Mouse (Mus musculus) urinary bladder, postnatal 10 days (tissue): Measurements from ENCODE around the gene Adh1.

Experiments used
- DNase-seq: peaks from one replicate; pipeline ENCODE4 v3.0.0; 2022; ENCODE audit warnings: low spot score

The Adh1 gene

DNA sequence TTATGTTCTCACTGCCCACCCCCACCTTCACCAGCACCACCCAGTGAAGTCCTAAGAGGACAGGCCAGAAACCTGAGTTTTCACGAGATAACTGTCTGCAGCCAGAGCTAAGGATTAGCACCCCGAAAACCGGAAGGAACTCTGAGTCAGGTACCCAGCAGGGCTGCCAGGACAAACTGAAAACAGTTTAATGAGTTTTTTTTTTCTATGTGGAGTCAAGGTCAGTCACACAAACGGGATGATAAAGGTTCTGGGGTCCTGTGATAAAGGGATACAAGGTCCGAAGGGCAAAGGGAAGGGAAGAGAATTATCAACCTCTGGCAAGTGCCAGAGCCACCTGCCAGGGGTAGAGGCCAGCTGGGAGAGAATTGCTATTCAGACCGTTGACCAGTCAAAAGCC is 19.4 kb upstream of the Adh1 start:
- DNase-seq, result no peak

DNA sequence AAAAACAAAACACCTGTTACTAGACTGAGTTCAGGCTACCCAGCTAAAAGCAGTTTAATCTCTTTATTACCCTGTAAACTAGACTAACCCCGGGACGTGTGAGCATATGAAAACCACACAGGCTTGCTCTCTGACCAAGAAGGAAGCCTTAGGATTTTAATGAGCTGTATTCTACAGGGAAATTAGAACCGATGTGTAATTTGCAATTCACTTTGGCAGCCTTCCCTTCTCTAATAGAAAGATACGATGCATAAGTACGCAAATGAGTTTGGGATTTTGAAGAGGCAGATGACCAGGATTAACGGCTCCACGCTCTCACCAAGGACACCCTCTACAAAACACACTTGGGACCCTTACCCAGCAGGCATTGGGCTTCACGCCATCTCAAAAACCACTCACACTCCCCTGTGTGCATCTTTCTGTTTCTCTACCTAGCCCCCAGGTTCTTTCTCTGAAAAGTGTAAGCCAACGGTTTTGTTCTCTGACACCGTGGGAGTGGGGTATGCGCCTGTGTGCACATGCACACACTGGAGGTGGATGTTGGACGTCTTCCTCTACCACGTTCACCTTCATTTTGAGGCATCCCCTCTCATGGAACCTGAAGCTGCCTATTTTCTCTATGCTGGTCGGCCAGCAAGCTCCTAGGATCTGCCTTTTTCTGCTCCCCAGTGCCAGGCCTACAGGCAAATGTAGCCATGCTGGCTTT is 18.6 kb upstream of the Adh1 start:
- no peak for DNase-seq

GRCm38 (mm10) chr3:138242933-138243332 is 17.9 kb upstream of the Adh1 start:
- DNase-seq, result no peak

- no peak for DNase-seq
These were observed 16.4 kb upstream of the Adh1 start for GRCm38 (mm10) chr3:138244338-138244874.

- DNase-seq, result no peak
These were observed 14.2 kb upstream of the Adh1 start for GRCm38 (mm10) chr3:138246511-138247020.

- no peak for DNase-seq
These were observed 13.6 kb upstream of the Adh1 start for GRCm38 (mm10) chr3:138247241-138247640.

DNA sequence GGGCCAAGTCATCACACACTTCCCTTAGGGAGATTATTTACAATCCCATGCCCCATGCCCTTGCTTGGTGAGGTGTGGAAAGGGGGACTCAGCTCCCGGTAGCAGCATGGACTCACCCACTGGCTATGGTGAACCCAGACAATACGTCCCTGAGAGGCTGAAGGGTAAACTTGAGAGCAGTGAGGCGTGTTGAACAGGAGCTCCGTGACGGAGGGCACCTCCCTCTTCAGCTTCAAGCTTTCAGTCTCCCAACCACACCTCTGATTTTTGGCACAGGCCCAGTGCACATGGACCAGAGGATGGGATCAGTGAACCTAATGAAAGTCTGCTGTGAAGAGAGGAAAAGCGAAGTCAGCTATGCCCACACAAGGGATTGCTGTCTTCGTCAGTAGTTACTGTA is 12.8 kb upstream of the Adh1 start:
- DNase-seq, result no peak

- no peak for DNase-seq
These were observed 12.0 kb upstream of the Adh1 start for GRCm38 (mm10) chr3:138248746-138249145.

GRCm38 (mm10) chr3:138251156-138251555 is 9.6 kb upstream of the Adh1 start:
- DNase-seq, result no peak

DNA sequence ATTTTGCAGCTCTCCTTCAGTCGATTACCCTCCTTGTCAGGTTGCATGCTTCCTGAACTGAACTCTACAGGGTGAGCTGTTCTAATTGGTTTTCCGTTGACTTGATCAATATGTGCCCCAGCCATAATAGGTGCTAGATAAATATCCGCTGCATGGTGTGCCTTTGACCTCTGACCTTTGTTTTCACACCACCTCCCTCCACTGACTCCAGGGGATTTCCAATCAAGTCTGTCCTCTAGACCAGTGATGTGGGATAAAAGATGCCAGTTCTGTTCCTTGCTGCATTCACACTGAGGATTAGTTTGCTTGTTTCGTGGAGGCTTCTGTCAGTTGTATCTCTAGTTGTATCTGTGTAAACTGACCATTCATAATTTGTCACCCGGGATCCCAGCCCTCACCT is 6.6 kb upstream of the Adh1 start:
- no peak for DNase-seq

DNA sequence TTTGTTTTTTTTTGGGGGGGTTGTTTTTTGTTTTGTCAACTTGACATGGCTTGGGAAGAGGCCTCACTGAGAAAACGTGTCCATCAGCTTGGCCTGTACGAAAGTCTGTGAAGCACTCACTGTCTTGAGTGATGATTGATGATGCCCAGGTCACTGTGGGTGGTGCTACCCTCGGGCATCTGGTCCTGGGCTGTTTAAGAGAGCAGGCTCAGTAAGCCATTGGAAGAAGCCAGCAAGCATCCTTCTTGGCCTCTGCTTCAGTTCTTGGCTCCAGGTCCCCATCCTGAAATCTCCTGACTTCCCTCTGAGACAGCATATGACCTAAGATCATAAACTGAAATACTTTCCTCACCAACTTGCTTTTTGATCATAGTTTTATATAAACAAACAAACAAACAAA is 5.4 kb upstream of the Adh1 start:
- DNase-seq, result no peak

DNA sequence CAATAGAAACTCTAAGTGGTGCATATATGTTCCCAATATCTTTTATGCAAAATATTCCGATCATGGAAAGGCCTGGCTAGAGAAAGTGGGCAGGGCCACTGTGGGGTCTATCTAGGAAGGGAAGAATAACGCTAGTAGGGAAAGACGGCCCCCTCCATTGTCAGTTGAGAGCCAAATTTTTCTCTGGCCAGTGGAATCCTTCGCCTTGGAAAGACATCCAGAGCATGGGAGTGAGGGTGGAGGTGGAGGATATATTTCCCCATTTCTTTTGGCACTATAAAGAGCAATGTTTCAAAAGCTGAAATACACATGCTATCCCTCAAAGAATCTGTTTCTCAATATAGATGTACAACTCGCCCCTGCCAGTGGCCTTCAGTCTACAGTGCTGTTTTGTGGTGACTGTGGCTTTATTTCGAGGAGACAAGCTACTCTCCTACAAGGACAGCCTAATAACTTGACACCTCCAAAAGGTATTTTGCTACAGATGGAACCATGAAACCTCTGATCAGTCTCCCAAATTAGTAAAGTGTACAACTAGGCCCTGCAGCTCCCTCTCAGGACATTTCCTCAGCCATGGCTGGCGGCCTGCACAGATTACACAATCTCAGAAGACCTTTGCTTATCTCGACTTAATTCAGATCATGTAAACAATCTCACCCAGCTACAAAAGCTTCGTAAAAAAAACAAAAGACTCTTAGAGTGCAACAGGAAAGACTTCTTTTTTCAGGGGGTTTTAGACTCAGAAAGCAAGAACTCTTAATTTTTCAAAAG is 4.8 kb upstream of the Adh1 start:
- DNase-seq, result no peak

DNA sequence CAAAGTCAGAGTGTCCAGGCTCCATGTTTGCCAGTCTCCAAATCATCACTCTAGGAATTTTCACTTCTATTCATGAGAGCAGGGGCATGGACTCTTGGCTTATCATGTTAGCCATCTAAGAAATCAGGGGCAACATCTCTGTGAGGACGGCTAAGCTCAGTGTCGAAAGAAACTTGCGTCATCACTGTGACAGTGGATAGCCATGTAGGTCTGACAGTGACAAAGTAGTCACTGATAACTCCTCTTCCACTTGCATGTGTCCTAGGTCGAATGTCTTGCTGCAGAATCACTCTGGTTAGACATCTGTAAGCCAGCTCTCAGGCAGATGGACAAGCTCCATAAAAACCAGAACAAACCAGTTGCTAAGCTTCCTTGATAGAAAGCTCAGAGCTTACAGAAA is 1.8 kb downstream of the Adh1 start:
- no peak for DNase-seq

GRCm38 (mm10) chr3:138263154-138263930 is 2.6 kb downstream of the Adh1 start:
- DNase-seq, result no peak

DNA sequence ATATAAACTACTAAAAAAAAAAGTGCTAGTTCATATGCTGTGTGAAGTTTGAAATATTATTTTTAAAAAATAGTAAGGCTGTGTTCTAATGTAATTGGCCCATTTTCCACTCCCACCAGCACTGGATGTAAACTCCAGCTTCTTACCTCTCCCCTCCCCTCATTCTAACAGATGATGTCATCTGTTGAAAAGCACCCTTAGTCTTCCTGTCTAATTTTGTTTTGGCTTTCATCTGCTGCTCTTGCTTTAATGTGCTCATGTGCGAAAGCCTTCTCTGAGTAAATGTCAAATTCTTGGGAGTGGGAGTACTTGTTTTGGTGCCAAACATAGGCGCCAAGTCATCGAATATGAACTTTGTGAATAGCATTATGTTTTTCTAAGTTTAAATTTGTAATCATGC is 3.9 kb downstream of the Adh1 start:
- DNase-seq, result no peak

DNA sequence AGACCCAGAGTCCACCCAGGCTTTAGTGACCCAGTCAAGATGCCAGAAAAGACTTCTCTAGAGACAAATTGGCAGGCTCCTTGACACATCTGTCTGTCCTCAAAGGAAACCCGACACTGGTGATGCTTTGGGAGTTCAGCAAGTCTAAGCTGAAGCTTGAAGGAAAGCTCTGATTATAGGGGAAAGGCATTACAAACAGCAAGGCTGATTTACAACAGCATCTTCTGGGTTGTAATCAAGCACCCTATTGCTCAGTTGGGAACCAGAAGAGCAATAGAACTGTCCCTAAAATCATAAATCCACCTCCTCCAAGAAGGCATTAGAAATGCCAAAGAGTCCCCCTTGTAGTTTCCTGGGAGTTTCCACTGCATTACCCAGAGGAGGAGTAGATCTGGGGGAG is 9.7 kb downstream of the Adh1 start:
- DNase-seq, result no peak

DNA sequence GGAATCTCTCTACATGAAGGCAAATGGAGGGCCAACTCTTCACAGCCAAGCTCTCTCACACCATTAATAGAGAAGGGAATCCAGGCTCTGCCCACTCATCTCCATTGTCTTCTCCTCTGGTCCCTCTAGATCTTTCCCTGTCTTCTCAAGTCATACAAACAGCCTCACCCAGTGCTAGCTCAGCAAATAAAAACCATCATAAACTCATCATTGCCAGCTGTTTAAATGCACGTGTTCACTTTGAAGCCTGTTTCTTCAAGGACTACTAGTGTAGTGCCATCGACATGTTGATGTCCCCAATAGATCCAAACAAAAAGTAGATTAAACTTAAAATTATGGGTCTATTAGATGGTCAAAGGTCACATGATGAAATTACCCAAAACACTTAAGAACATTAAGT is 10.5 kb downstream of the Adh1 start:
- DNase-seq, result no peak

- DNase-seq, result no peak
These were observed 12.3 kb downstream of the Adh1 start for GRCm38 (mm10) chr3:138273080-138273479.

DNA sequence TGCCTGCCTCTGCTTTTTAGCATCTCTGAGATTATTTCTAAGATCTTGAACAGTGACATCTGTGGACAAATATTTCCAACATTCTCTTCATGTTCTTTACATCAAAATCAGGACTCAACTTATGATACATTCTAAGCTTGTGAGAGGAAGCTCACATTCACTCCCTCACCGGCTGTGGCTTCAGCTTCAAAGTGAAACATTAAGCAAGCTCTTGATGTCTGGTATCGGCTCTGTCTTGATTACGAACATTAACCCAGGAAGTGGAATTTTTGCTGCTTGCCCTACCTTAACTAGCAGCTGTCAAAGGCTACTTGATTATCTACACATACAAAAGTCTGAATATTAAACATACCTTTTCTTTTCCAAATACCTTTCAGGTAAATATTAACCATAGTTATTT is 14.3 kb downstream of the Adh1 start:
- no peak for DNase-seq

DNA sequence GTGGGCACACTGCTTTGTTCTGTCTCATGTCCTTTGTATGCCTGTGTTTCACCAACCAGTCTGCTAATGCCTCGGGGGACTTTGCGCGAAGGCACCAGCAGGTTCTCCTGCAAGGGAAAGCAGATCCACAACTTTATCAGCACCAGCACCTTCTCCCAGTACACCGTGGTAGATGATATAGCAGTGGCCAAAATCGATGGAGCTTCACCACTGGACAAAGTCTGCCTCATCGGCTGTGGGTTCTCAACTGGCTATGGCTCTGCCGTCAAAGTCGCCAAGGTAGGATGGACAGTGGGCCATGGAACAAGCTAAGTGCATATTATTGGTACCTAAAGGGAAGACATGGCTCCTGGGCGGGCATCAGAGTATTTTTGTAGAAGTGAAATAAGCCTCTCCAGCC is 21.8 kb downstream of the Adh1 start:
- no peak for DNase-seq

DNA sequence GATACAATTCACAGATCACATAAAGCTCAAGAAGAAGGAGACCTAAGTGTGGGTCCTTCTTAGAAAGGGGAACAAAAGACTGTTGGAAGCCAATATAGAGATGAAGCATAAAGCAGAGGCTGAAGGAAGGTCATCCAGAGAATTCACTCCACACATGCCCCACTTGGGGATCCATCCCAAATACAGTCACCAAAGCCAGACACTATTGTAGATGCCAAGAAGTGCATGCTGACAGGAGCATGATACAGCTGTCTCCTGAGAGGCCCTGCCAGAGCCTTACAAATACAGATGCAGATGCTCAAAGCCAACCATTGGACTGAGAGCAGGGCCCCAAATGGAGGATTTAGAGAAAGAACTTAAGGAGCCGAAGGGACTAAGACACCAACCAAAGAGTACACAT is 23.0 kb downstream of the Adh1 start:
- DNase-seq, result no peak

DNA sequence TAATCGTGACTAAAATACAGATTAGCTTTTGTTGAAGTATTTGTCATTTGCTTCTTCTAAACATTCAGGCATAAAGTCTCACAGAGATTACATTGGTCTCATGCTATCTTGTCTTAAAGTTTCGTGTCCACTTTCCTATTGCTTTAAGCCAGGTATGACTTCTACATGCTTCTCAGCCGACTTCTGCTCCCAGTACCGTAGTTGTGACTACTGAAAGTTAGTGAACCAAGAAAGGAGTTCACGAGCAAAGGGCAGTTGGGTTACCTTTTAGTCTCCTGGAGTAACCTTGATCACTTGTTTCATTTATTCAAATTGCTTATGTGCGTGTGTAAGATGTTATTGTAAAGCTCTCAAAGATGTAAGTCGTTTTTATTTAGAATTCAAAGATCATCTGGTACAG is 25.2 kb downstream of the Adh1 start:
- no peak for DNase-seq

- DNase-seq, result no peak
These were observed 26.9 kb downstream of the Adh1 start for GRCm38 (mm10) chr3:138287686-138288085.
